Mouse (Mus musculus) midbrain, embryonic 14.5 days (tissue): ENCODE measurements at regions not wholly inside any gene's neighbourhood (a gene's known extent, or its start where the extent isn't known, plus 50 kb on each side); places are given as distances from the start of the nearest gene placed in this dataset.
A peak's percentile ranks its signal among the peaks of the same experiment; 100 is the strongest.

Experiments
- ATAC-seq: fragments of 200-750 bp; cut with Nextera tagmentation; 2 replicates; pipeline ENCODE4 v1.8.0; 2017; ENCODE audit warnings: moderate number of reproducible peaks, moderate library complexity; ENCODE audit not compliant: low FRiP score, low TSS enrichment
- DNase-seq: peaks from one replicate; pipeline ENCODE4 v3.0.0-alpha.2; 2015
- H3K27ac ChIP-seq: fragments of 300-500 bp; sonication (generic); replicated peaks from 2 replicates; pipeline ENCODE4 v1.5.1; 2014; ENCODE audit warnings: mild to moderate bottlenecking, low read depth, low read length, moderate library complexity
- H3K27me3 ChIP-seq: fragments of 300-500 bp; sonication (generic); 2 replicates; pipeline ENCODE4 v1.6.1; 2014; ENCODE audit warnings: low read length, control low read depth, mixed read lengths; ENCODE audit not compliant: control insufficient read depth, insufficient read depth
- H3K36me3 ChIP-seq: fragments of 300-500 bp; sonication (generic); 2 replicates; pipeline ENCODE4 v1.6.1; 2014; ENCODE audit warnings: low read length, control low read depth; ENCODE audit not compliant: control insufficient read depth, insufficient read depth
- H3K4me1 ChIP-seq: fragments of 300-500 bp; sonication (generic); 2 replicates; pipeline ENCODE4 v1.6.1; 2014; ENCODE audit warnings: mild to moderate bottlenecking, antibody characterized with exemption, low read length, control low read depth; ENCODE audit not compliant: control insufficient read depth, insufficient read depth
- H3K4me2 ChIP-seq: fragments of 300-500 bp; sonication (generic); 2 replicates; pipeline ENCODE4 v1.6.1; 2014; ENCODE audit warnings: mild to moderate bottlenecking, low read length, moderate library complexity
- H3K4me3 ChIP-seq: fragments of 300-500 bp; sonication (generic); replicated peaks from 2 replicates; pipeline ENCODE4 v1.5.1; 2014; ENCODE audit warnings: low read depth, low read length
- H3K9ac ChIP-seq: fragments of 300-500 bp; sonication (generic); replicated peaks from 2 replicates; pipeline ENCODE4 v1.6.1; 2014; ENCODE audit warnings: mild to moderate bottlenecking, low read length, moderate library complexity
- H3K9me3 ChIP-seq: fragments of 300-500 bp; sonication (generic); 2 replicates; pipeline ENCODE4 v1.6.1; 2016; ENCODE audit warnings: low read length, control low read depth, mixed read lengths; ENCODE audit not compliant: control insufficient read depth
- WGBS: fragments of 180-500 bp; shearing (Covaris S2); extraction: QIAGEN DNeasy Blood & Tissue Kit; methylation state at CpG from one replicate; pipeline ENCODE4 v1.1.7; 2014; 5-methylcytosine and 5-hydroxymethylcytosine counted together

- DNase-seq (peak; percentile 31), ATAC-seq (no peak)
- H3K9me3 ChIP-seq, result no peaks in the 10 kb centered on the region
- no peak overlapping the region for H3K4me3 ChIP-seq
- 0 out of 2 replicates have a peak, but pooled peaks cover 2% of the 10 kb centered on the region for H3K4me1 ChIP-seq
- no peaks in the 10 kb centered on the region for H3K36me3 ChIP-seq
- H3K27me3 ChIP-seq, result no peaks in the 10 kb centered on the region
- H3K9ac ChIP-seq, result no peak overlapping the region
- H3K27ac ChIP-seq, result no peak overlapping the region
- 69% methylated on average over 7 of the region's 7 CpGs for WGBS
- H3K4me2 ChIP-seq, result no peak overlapping the region
Observed at GRCm38 (mm10) chr12:33719063-33719462, 209.2 kb upstream of the Ferd3l start.

DNA sequence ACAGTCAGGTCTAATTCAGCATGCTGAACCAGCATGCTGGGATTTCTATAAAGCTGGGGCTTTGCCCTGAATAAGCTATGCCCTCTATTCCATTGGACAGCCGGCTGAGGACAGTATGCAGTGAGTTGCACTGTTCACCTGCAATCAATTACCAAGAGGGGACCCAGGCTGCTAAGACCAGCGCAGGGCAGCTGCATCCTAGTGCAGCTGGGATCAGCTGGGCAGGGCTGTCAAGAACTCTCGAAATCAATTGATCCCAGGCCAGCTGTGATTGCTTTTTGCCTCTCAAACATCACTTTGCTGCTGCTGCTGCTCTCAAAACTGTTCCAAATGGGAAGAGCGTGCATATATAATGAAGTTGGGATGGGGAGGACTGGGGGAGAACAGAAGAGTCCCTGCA lies 196.3 kb upstream of the Ferd3l start:
- ATAC-seq (peak; percentile 56; the same call in 1 of the 2 replicates), DNase-seq (peak; percentile 23)
- no peak overlapping the region for H3K4me3 ChIP-seq
- H3K4me2 ChIP-seq, result no peak overlapping the region
- H3K36me3 ChIP-seq, result no peaks in the 10 kb centered on the region
- WGBS, result 52% methylated on average over 4 of the region's 4 CpGs
- H3K4me1 ChIP-seq, result no peaks in the 10 kb centered on the region
- H3K27me3 ChIP-seq, result no peaks in the 10 kb centered on the region
- no peaks in the 10 kb centered on the region for H3K9me3 ChIP-seq
- H3K9ac ChIP-seq, result no peak overlapping the region
- H3K27ac ChIP-seq, result no peak overlapping the region

DNA sequence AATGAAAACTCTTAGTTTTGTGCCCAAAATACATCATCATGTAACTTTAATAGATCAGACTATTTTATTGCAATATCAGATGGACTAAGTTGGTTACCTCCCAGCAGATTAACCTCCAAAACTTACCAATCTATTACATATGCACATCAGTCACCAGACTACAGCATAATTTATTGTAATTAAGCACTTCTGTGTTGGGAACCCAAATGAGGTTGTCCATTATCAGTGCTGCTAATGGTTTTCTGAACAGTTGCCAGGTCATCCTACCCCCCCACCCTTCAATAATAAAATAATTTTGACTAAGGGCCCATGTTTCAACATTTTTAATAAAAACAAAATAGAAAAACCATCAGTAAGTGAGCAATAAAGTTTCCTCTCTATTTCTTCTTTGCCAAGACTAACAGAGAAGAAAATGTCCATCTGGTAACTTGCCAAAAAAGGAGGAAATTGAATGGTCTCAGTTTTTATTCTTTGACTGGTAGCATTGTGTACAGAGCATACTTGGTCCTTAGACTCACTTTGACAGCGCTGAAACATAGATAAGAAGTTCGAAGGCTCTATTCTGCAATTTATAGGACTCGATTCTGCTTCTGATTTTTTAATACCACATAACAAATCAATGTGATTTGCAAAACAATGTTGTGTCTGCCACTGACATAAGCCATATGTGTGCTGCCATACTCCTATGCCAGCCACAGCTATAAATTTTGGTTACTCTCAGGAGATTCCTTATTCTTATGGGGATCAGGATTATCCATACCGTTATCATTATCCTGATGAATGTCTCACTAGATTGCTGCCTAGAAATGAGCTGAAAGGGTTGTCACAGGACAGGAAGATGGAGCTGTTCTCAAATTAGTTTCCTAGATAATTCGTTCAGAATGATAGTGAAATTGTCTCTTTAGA lies 152.4 kb upstream of the Ferd3l start:
- Histone ChIP-seq H3K4me3 (no peak overlapping the region), H3K4me2 (no peak overlapping the region), H3K36me3 (no peaks in the 10 kb centered on the region), H3K27ac (no peak overlapping the region), H3K27me3 (no peaks in the 10 kb centered on the region), H3K9ac (no peak overlapping the region), H3K4me1 (no peaks in the 10 kb centered on the region), H3K9me3 (no peaks in the 10 kb centered on the region)
- 74% methylated on average over 5 of the region's 5 CpGs for WGBS
- ATAC-seq, result no peak
- no peak for DNase-seq

DNA sequence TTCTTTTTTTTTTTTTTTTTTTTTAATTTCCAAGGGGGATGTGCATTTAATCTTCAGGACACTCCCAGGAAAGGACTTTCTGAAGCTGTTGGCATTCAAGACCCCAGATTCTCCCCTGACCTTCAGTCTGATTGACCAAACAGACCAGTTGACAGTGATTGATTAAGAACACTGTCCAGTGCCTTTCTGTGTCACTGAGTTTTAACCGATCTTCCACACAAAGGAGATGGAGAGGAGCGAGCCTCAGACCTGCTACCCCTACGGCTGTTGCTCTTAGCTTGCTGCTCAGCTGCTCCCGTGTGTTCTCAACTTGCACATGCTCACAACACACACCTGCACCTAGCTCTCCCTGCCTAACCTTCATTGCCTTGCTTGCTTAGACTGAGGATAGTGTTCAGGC lies 149.7 kb upstream of the Ferd3l start:
- 41% methylated on average over 4 of the region's 4 CpGs for WGBS
- no peak for DNase-seq
- no peak overlapping the region for H3K9ac ChIP-seq
- H3K4me3 ChIP-seq, result no peak overlapping the region
- H3K27me3 ChIP-seq, result no peaks in the 10 kb centered on the region
- ATAC-seq, result no peak
- no peak overlapping the region for H3K4me2 ChIP-seq
- no peaks in the 10 kb centered on the region for H3K36me3 ChIP-seq
- no peaks in the 10 kb centered on the region for H3K4me1 ChIP-seq
- no peaks in the 10 kb centered on the region for H3K9me3 ChIP-seq
- no peak overlapping the region for H3K27ac ChIP-seq

DNA sequence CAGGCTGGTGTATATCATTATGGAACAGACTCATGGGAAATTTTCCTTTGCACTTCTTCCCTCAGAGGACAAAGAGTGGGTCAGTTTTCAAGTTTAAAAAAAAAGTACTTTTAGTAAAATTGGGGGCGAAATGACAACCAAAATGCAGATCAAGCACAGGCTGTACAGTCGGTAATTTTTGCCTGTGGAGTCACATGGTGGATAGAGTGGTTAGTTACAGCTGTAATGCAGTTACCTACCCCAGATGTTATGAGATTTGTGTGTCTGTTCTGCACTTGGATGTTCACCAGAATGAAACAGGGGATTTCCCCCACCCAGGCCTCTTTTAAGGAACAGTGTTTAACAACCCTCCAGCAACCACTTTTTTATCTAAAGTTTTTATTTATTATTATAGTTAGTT lies 148.3 kb upstream of the Ferd3l start:
- Histone ChIP-seq H3K36me3 (no peaks in the 10 kb centered on the region), H3K27ac (no peak overlapping the region), H3K9me3 (no peaks in the 10 kb centered on the region), H3K27me3 (no peaks in the 10 kb centered on the region), H3K4me3 (no peak overlapping the region), H3K9ac (no peak overlapping the region), H3K4me1 (no peaks in the 10 kb centered on the region), H3K4me2 (no peak overlapping the region)
- DNase-seq (no peak), ATAC-seq (no peak)
- WGBS, result 91% methylated on average over 2 of the region's 2 CpGs

- 89% methylated on average over 10 of the region's 10 CpGs for WGBS
Observed at GRCm38 (mm10) chr12:33804206-33804791, 123.9 kb upstream of the Ferd3l start.

GRCm38 (mm10) chr12:33825571-33825970 lies 102.7 kb upstream of the Ferd3l start:
- H3K9ac ChIP-seq, result no peak overlapping the region
- H3K27ac ChIP-seq, result no peak overlapping the region
- H3K4me3 ChIP-seq, result no peak overlapping the region
- no peaks in the 10 kb centered on the region for H3K27me3 ChIP-seq
- DNase-seq (no peak), ATAC-seq (no peak)
- H3K4me1 ChIP-seq, result no peaks in the 10 kb centered on the region
- H3K36me3 ChIP-seq, result no peaks in the 10 kb centered on the region
- no peaks in the 10 kb centered on the region for H3K9me3 ChIP-seq
- no peak overlapping the region for H3K4me2 ChIP-seq

More at GRCm38 (mm10) chr12:33804206-33804791, 123.9 kb upstream of the Ferd3l start:
- Histone ChIP-seq H3K4me3 (no peak overlapping the region), H3K9me3 (no peaks in the 10 kb centered on the region), H3K27me3 (no peaks in the 10 kb centered on the region), H3K27ac (no peak overlapping the region), H3K36me3 (no peaks in the 10 kb centered on the region), H3K4me1 (no peaks in the 10 kb centered on the region), H3K9ac (no peak overlapping the region), H3K4me2 (no peak overlapping the region)
- no peak for ATAC-seq
- no peak for DNase-seq

DNA sequence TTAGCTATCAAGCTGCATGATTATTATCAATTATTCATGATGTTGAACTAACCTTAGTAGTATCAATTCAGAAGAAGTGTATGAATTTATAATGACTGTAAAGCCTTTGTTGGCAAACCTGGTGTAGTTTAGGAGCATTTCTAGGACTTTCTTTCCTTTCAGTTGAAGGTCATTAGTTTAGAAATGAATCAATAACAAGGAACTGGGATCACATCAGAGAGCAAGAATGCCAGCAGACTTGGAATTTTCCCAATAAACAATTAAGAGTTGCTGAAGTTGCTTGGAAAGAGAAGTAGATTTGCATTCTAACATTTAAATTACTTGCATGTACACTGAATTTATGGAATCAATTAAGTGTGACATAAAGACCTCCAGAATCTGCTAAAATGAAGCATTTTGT lies 79.1 kb upstream of the Ferd3l start:
- no peak for DNase-seq
- Histone ChIP-seq H3K27me3 (no peaks in the 10 kb centered on the region), H3K4me2 (no peak overlapping the region), H3K27ac (no peak overlapping the region), H3K9me3 (no peaks in the 10 kb centered on the region), H3K9ac (no peak overlapping the region), H3K36me3 (no peaks in the 10 kb centered on the region), H3K4me1 (no peaks in the 10 kb centered on the region), H3K4me3 (no peak overlapping the region)
- no peak for ATAC-seq

- H3K4me2 ChIP-seq, result no peak overlapping the region
- H3K9ac ChIP-seq, result no peak overlapping the region
- ATAC-seq (no peak; the same call in 1 of the 2 replicates), DNase-seq (peak; percentile 64)
- H3K4me3 ChIP-seq, result no peak overlapping the region
- 60% methylated on average over 1 of the region's 1 CpGs for WGBS
- H3K9me3 ChIP-seq, result no peaks in the 10 kb centered on the region
- no peak overlapping the region for H3K27ac ChIP-seq
- H3K36me3 ChIP-seq, result no peaks in the 10 kb centered on the region
- H3K4me1 ChIP-seq, result no peaks in the 10 kb centered on the region
- no peaks in the 10 kb centered on the region for H3K27me3 ChIP-seq
Observed at GRCm38 (mm10) chr12:33851736-33852135, 76.5 kb upstream of the Ferd3l start.
